Mouse (Mus musculus): ENCODE measurements around the gene 4930590J08Rik.
A peak's percentile ranks its signal among the peaks of the same experiment; 100 is the strongest.

4930590J08Rik gene

GRCm38 (mm10) chr6:91965060-91965459, 62.5 kb downstream of the 4930590J08Rik start:
- no peak for DNase-seq (ENCODE audit: low spot score in 2 of 2)

- DNase-seq (ENCODE audit: low spot score in 2 of 2): no peak
Measured at GRCm38 (mm10) chr6:91966006-91966405, 63.4 kb downstream of the 4930590J08Rik start.

GRCm38 (mm10) chr6:91972201-91972646, 69.6 kb downstream of the 4930590J08Rik start:
- DNase-seq (ENCODE audit: low spot score in 2 of 2): peak; percentile 86 to 94

GRCm38 (mm10) chr6:91973972-91974371, 71.4 kb downstream of the 4930590J08Rik start:
- DNase-seq (ENCODE audit: low spot score in 2 of 2): no peak

- peak; percentile 50 to 53 for DNase-seq (ENCODE audit: low spot score in 2 of 2)
Measured at GRCm38 (mm10) chr6:91978371-91979300, 76.0 kb downstream of the 4930590J08Rik start, which contains the start of gene Fgd5. TSS of gene Fgd5 (plus strand) at chr6:91978878.

- peak; percentile 28 to 29 for DNase-seq (ENCODE audit: low spot score in 2 of 2)
Measured at GRCm38 (mm10) chr6:91979301-91979996, 76.8 kb downstream of the 4930590J08Rik start.

GRCm38 (mm10) chr6:91980011-91980410, 77.4 kb downstream of the 4930590J08Rik start:
- DNase-seq (ENCODE audit: low spot score in 2 of 2): no peak

- DNase-seq (ENCODE audit: low spot score in 2 of 2): no peak
Measured at GRCm38 (mm10) chr6:91990101-91990500, 87.5 kb downstream of the 4930590J08Rik start.

GRCm38 (mm10) chr6:91992823-91993222, 90.2 kb downstream of the 4930590J08Rik start:
- no peak for DNase-seq (ENCODE audit: low spot score in 2 of 2)

- no peak for DNase-seq (ENCODE audit: low spot score in 2 of 2)
Measured at GRCm38 (mm10) chr6:91993795-91994505, 91.3 kb downstream of the 4930590J08Rik start.

- DNase-seq (ENCODE audit: low spot score in 2 of 2): no peak
Measured at GRCm38 (mm10) chr6:91996072-91996471, 93.5 kb downstream of the 4930590J08Rik start.
